Mouse (Mus musculus) cortical plate, adult 2 months (tissue): ENCODE data around the gene Ly6g6e. TPM values are rescaled to one million over a fixed set of nuclear protein-coding genes. Genes with fewer than 3 reads are reported as not detected.

Experiments used
- H3K27ac ChIP-seq: fragments of 200-500 bp; 2 replicates; pipeline ENCODE4 v1.5.1; 2012; ENCODE audit warnings: low read length, control low read depth, inconsistent platforms; ENCODE audit not compliant: insufficient read depth
- H3K4me1 ChIP-seq: fragments of 200-500 bp; 2 replicates; pipeline ENCODE4 v1.6.1; 2011; ENCODE audit warnings: low read length; ENCODE audit not compliant: control insufficient read depth, insufficient read depth
- H3K4me3 ChIP-seq: fragments of 200-500 bp; 2 replicates; pipeline ENCODE4 v1.5.1; 2011; ENCODE audit warnings: mild to moderate bottlenecking, low read length, control low read depth; ENCODE audit not compliant: insufficient read depth
- CTCF ChIP-seq: fragments of 200-500 bp; IDR thresholded peaks from 2 replicates; pipeline ENCODE4 v1.5.1; 2011; ENCODE audit warnings: mild to moderate bottlenecking, control low read depth, low read length; ENCODE audit not compliant: insufficient read depth; ENCODE audit errors: extremely low read depth
- POLR2A ChIP-seq: fragments of 200-500 bp; IDR thresholded peaks from 2 replicates; pipeline ENCODE4 v1.6.1; 2011; ENCODE audit warnings: mild to moderate bottlenecking, low read length, control low read depth; ENCODE audit not compliant: insufficient read depth; ENCODE audit errors: extremely low read depth
- polyA plus RNA-seq: library from polyadenylated mRNA; depleted of rRNA; stranded (reverse); fragments of >200 nt; gene quantifications from 2 replicates; pipeline ENCODE4 v1.2.3, GENCODE M21; 2012

Ly6g6e gene
- polyA plus RNA-seq, 1 experiment, result 5.5 TPM

GRCm38 (mm10) chr17:35088151-35088550, 11.4 kb downstream of the Ly6g6e start:
- TF ChIP-seq POLR2A (no peak), CTCF (no peak)
- no peak overlapping the region for H3K4me3 ChIP-seq
- no peak overlapping the region for H3K27ac ChIP-seq
- no peaks in the 10 kb centered on the region; the same call in 1 of the 2 replicates for H3K4me1 ChIP-seq

DNA sequence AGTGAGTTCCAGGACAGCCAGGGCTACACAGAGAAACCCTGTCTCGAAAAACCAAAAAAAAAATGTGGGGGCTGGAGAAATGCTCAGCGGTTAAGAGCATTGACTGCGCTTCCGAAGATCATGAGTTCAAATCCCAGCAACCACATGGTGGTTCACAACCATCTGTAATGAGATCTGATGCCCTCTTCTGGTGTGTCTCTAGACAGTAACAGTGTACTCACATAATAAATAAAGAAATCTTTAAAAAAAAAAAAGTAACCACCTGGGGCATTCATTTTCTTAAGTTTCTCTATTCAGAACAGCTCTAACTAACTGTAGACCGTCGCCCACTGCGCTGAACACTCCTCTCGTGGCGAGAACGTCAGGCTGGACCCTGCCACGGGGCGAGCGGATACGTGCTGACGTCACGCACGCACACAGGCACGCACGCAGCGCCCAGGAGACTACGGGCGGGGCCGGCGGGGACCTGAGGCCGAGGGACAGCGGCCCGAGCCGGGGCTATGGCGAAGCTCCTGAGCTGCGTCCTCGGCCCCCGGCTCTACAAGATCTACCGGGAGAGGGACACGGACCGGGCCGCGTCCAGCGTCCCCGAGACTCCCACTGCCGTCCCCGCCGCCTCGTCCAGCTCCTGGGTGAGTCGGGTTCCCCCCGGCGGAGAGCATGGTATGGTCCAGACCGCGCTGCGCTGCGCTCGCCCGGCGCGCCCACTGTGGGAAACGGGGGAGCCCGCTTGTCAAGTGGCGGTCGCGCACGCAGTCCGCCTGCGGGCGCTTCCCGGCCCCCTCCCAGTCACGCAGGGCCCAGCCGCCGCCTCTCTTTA, 12.3 kb downstream of the Ly6g6e start, which contains the start of gene Abhd16a:
Gene Abhd16a (plus strand): TSS at position 439 of the 820 bp plus-strand sequence.
- Histone ChIP-seq H3K4me3 (peak within 1 kb of the TSS; percentile 62), H3K27ac (peak within 1 kb of the TSS; percentile 99), H3K4me1 (no peaks in the 10 kb centered on the region; the same call in 1 of the 2 replicates)
- TF ChIP-seq CTCF (no peak), POLR2A (peak; percentile 78; the same call in 1 of the 2 replicates)

- H3K27ac ChIP-seq, result no peak overlapping the region
- TF ChIP-seq POLR2A (no peak), CTCF (no peak)
- H3K4me3 ChIP-seq, result peak overlapping the region; percentile 62
- H3K4me1 ChIP-seq, result no peaks in the 10 kb centered on the region; the same call in 1 of the 2 replicates
Observed at GRCm38 (mm10) chr17:35090166-35090932, 13.6 kb downstream of the Ly6g6e start.

DNA sequence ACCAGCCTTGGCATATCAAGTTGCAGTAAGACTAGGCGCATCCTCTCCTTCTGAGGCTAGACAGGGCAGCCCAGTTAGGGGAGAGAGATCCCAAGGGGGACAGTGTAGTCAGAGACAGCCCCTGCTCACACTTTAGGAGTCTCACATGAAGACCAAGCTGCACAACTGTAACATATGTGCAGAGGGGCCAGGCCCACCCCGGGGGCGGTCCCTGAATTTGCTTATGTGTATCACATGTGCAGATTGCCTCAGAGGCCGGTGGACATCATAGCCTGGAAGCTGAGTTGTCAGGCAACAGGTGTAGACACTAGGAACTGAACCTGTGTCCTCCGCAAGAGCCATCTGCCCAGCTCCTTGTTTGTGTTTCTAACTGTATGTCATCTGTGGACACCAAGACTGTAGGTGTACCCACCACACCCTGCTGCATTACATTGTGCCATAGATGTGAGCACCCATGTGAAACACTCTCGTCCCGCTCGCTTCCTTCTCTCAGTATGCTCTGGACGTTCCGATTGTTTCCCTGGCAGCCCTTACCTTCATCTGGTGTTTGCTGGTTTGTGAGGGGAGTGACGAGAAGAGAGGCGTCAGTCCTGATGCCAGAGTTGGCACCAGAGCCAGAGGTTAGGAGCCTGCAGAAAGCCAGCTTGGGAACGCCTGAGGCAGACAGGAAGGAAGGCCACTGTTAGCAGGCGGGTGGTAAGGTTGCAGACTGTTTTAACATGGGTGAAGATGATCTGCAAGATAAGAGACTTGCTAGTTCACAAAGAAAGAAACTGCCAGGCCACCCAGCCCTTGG, 15.9 kb downstream of the Ly6g6e start:
- TF ChIP-seq POLR2A, result no peak
- TF ChIP-seq CTCF, result no peak
- H3K27ac ChIP-seq, result no peak overlapping the region
- H3K4me3 ChIP-seq, result no peak overlapping the region
- H3K4me1 ChIP-seq, result no peaks in the 10 kb centered on the region; the same call in 1 of the 2 replicates

GRCm38 (mm10) chr17:35094475-35095365, 18.0 kb downstream of the Ly6g6e start:
- Histone ChIP-seq H3K4me3 (no peak overlapping the region), H3K4me1 (no peaks in the 10 kb centered on the region; the same call in 1 of the 2 replicates), H3K27ac (peak overlapping the region; percentile 17; the same call in 1 of the 2 replicates)
- TF ChIP-seq CTCF, result no peak
- TF ChIP-seq POLR2A, result no peak

- Histone ChIP-seq H3K4me1 (no peaks in the 10 kb centered on the region; the same call in 1 of the 2 replicates), H3K27ac (no peak overlapping the region), H3K4me3 (no peak overlapping the region)
- TF ChIP-seq POLR2A, result no peak
- no peak for TF ChIP-seq CTCF
Observed at GRCm38 (mm10) chr17:35096597-35096996, 19.9 kb downstream of the Ly6g6e start.

GRCm38 (mm10) chr17:35097164-35097655, 20.5 kb downstream of the Ly6g6e start:
- H3K4me1 ChIP-seq, result no peaks in the 10 kb centered on the region; the same call in 1 of the 2 replicates
- no peak overlapping the region for H3K4me3 ChIP-seq
- no peak for TF ChIP-seq POLR2A
- TF ChIP-seq CTCF, result no peak
- H3K27ac ChIP-seq, result no peak overlapping the region

GRCm38 (mm10) chr17:35100196-35100765, 23.6 kb downstream of the Ly6g6e start:
- Histone ChIP-seq H3K27ac (no peak overlapping the region), H3K4me1 (no peaks in the 10 kb centered on the region; the same call in 1 of the 2 replicates), H3K4me3 (no peak overlapping the region)
- no peak for TF ChIP-seq POLR2A
- TF ChIP-seq CTCF, result no peak
